Mouse (Mus musculus) kidney, adult 10 weeks (tissue): ENCODE results near the gene Gm5592. TPM values are rescaled to one million over a fixed set of nuclear protein-coding genes. Genes with fewer than 3 reads are reported as not detected.

Experiments used
- polyA plus RNA-seq: library from polyadenylated mRNA; stranded (reverse); fragments of 350-450 nt; fragmentation: Illumina TruSeq; extraction: RNeasy Lipid Tissue Mini Kit (QIAGEN cat#74804); gene quantifications from one replicate; pipeline ENCODE4 v1.2.3, GENCODE M21; 2014; ENCODE audit warnings: low read depth, low replicate concordance

Gm5592 gene
- not detected for polyA plus RNA-seq

DNA sequence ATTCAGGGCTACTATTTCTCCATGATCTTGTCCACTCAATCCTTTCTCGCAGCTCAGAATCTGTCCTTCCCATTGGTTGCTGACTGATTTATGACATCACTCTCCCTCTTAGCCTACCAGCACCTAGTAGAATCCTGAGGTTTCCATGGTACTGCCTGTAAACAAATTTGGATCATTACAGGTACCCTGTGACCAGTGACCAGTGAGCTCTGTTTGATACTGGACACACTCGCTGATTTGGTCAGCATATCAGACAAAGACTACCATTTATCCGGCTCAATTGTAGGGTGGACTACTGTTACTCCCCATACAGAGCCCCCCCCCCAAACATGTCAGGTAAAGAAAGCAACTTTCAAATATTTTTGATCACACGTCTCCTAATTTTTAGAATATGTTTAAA, at the start of gene Gm5592:
Gene Gm5592 (plus strand): TSS at position 301 of the 400 bp plus-strand sequence.

Other genes starting within 250 kb of the Gm5592 start
- not detected for gene 4930433I11Rik, start 166.3 kb upstream of the Gm5592 start, polyA plus RNA-seq
- not detected for gene Gm4884, start 121.1 kb upstream of the Gm5592 start, polyA plus RNA-seq
- gene AI987944, start 239.5 kb downstream of the Gm5592 start, polyA plus RNA-seq = 57.8 TPM